24 mouse cellular contexts compared by ENCODE assay signal in the genomic region with DNA sequence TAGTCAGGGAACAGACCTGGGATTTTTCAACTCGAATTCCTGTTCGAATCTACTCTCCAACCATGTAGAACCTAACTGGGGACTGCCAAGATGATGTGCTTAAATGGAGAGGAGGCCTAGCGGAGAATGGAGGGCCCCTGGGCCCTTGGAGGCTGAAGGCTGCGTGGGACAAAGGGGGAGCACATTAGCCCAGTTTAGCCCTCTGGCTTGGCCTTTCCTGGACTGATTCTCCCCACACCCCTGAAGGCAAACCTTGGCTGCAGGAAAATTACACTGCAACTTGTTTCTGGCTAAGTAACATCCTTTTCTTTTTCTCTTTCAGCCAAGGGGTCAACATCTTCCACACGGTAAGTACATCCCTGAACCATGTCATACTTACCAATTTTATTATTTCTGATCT. TPM values are rescaled to one million over a fixed set of nuclear protein-coding genes. Genes with fewer than 3 reads are reported as not detected.
A peak's percentile ranks its signal among the peaks of the same experiment; 100 is the strongest.
DNase-seq lines count a peak whose midpoint lies in the region; ATAC-seq and TF ChIP-seq lines count a peak whose summit lies in the region.
"Had no signal": no experiment of that assay in that cellular context is flagged by ENCODE, and none has a peak within 500 bp of the region (broad histone marks: within the 10 kb centered on the region; RNA-seq: fewer than 3 reads in every experiment).

No protein-coding gene starts in this region.

- H3K4me1 ChIP-seq in cerebellum, adult 2 months (ENCODE audit: control insufficient read depth, insufficient read depth, low read length) = peaks cover 75% of the 10 kb centered on the region
- H3K4me1 ChIP-seq in liver, embryonic 11.5 days (replicated peaks; ENCODE audit: control insufficient read depth, insufficient read depth, low read length) = no peaks in the 10 kb centered on the region
- H3K4me1 ChIP-seq in liver, postnatal 0 days (ENCODE audit: insufficient read depth) = no peaks in the 10 kb centered on the region
- H3K4me1 ChIP-seq in stomach, postnatal 0 days (replicated peaks; ENCODE audit: control insufficient read depth, insufficient read depth) = no peaks in the 10 kb centered on the region

- no peak overlapping the region for H3K4me3 ChIP-seq in cerebellum, adult 2 months (replicated peaks; ENCODE audit: insufficient read depth, low read depth, low read length)
- no peak overlapping the region for H3K4me3 ChIP-seq in liver, embryonic 11.5 days (ENCODE audit: low read depth, low read length)
- H3K4me3 ChIP-seq in liver, postnatal 0 days (ENCODE audit: low read depth, low read length) = no peak overlapping the region
- no peak overlapping the region for H3K4me3 ChIP-seq in stomach, postnatal 0 days (ENCODE audit: low read depth, low read length)
- H3K4me3 ChIP-seq: embryonic facial prominence, embryonic 15.5 days; erythroblast, embryonic 14.5 days; forebrain, embryonic 10.5 days; gastrocnemius, adult 2 months; heart, embryonic 15.5 days; hindbrain, embryonic 10.5 days had no signal

- ATAC-seq in liver, embryonic 11.5 days (replicated peaks; ENCODE audit: low FRiP score) = no peak
- no peak for ATAC-seq in liver, postnatal 0 days
- ATAC-seq in stomach, postnatal 0 days (ENCODE audit: low FRiP score, low TSS enrichment) = no peak
- ATAC-seq: forebrain, embryonic 14.5 days; intestine, postnatal 0 days; Patski had no signal

- TF ChIP-seq CTCF in cerebellum, adult 2 months (IDR thresholded peaks at IDR 0.05; ENCODE audit: borderline replicate concordance, insufficient read depth, low read depth, low read length) = no peak
- no peak for TF ChIP-seq CTCF in liver, postnatal 0 days (IDR thresholded peaks at IDR 0.05; ENCODE audit: low read depth)
- TF ChIP-seq CTCF in stomach, postnatal 0 days (IDR thresholded peaks at IDR 0.05; ENCODE audit: low read depth) = no peak

- H3K27me3 ChIP-seq in cerebellum, adult 2 months (ENCODE audit: control insufficient read depth, insufficient read depth, low read length) = no peaks in the 10 kb centered on the region
- no peaks in the 10 kb centered on the region for H3K27me3 ChIP-seq in liver, embryonic 11.5 days (replicated peaks; ENCODE audit: control insufficient read depth, insufficient read depth, low read length)
- H3K27me3 ChIP-seq in liver, postnatal 0 days (ENCODE audit: insufficient read depth, low read length) = no peaks in the 10 kb centered on the region
- no peaks in the 10 kb centered on the region for H3K27me3 ChIP-seq in stomach, postnatal 0 days (ENCODE audit: control insufficient read depth, insufficient read depth, low read length)
- H3K27me3 ChIP-seq: CH12.LX; embryonic facial prominence, embryonic 15.5 days; heart, embryonic 15.5 days; Patski had no signal

- peak overlapping the region; percentile 51 for H3K27ac ChIP-seq in cerebellum, adult 2 months (ENCODE audit: insufficient read depth, low read length)
- H3K27ac ChIP-seq in liver, embryonic 11.5 days (ENCODE audit: low read depth, low read length) = no peak overlapping the region
- H3K27ac ChIP-seq in liver, postnatal 0 days (ENCODE audit: low read depth) = no peak overlapping the region
- no peak overlapping the region for H3K27ac ChIP-seq in stomach, postnatal 0 days (replicated peaks)
- H3K27ac ChIP-seq: embryonic facial prominence, embryonic 15.5 days; forebrain, embryonic 10.5 days; gastrocnemius, adult 2 months; heart, embryonic 15.5 days; hindbrain, embryonic 10.5 days; hindbrain, embryonic 14.5 days had no signal

- no peak overlapping the region for H3K4me2 ChIP-seq in liver, embryonic 11.5 days
- H3K4me2 ChIP-seq in liver, postnatal 0 days (ENCODE audit: low read depth, low read length) = no peak overlapping the region
- H3K4me2 ChIP-seq in stomach, postnatal 0 days (replicated peaks; ENCODE audit: low read depth) = no peak overlapping the region
- H3K4me2 ChIP-seq: embryonic facial prominence, embryonic 15.5 days; heart, embryonic 11.5 days; heart, embryonic 15.5 days; hindbrain, embryonic 14.5 days had no signal

- 0 out of 2 replicates have a peak, but pooled peaks cover 2% of the 10 kb centered on the region for H3K36me3 ChIP-seq in liver, embryonic 11.5 days (ENCODE audit: control insufficient read depth, insufficient read depth, low read length)
- peaks cover 25% of the 10 kb centered on the region for H3K36me3 ChIP-seq in liver, postnatal 0 days (replicated peaks; ENCODE audit: insufficient read depth, low read length)
- H3K36me3 ChIP-seq in stomach, postnatal 0 days (ENCODE audit: control insufficient read depth, insufficient read depth, low read length) = no peaks in the 10 kb centered on the region

- no peak overlapping the region for H3K9ac ChIP-seq in liver, embryonic 11.5 days (ENCODE audit: low read depth, low read length)
- H3K9ac ChIP-seq in liver, postnatal 0 days (replicated peaks) = no peak overlapping the region
- no peak overlapping the region for H3K9ac ChIP-seq in stomach, postnatal 0 days (ENCODE audit: low read length)
- H3K9ac ChIP-seq: embryonic facial prominence, embryonic 15.5 days; heart, embryonic 15.5 days; hindbrain, embryonic 14.5 days had no signal

- WGBS in cerebellum, adult 2 months = 89% methylated on average over 5 of the region's 5 CpGs
- 86% methylated on average over 5 of the region's 5 CpGs for WGBS in liver, embryonic 11.5 days
- WGBS in liver, postnatal 0 days (ENCODE audit: insufficient replicate concordance) = 88% methylated on average over 5 of the region's 5 CpGs
- WGBS in stomach, postnatal 0 days = 92% methylated on average over 5 of the region's 5 CpGs

- no peak for DNase-seq in cerebellum, adult 2 months
- DNase-seq in cerebellum, postnatal 10 days = no peak
- DNase-seq in heart, postnatal 4 days = peak; percentile 1
- DNase-seq in heart, adult 9 months (ENCODE audit: low spot score in 2 of 2) = no peak
- DNase-seq in liver, embryonic 11.5 days (ENCODE audit: low spot score) = peak; percentile 29
- no peak for DNase-seq in liver, postnatal 0 days
- peak; percentile 7 for DNase-seq in stomach, postnatal 0 days (ENCODE audit: low spot score)
- DNase-seq: adrenal gland, adult 2 months; adrenal gland, postnatal 25 days; embryo, embryonic 11 days; gastrocnemius, adult 2 months; gastrocnemius, postnatal 25 days; heart, postnatal 14 days had no signal

- TF ChIP-seq EP300 in liver, postnatal 0 days (IDR thresholded peaks at IDR 0.05; ENCODE audit: low read depth) = no peak
- no peak for TF ChIP-seq EP300 in stomach, postnatal 0 days (optimal IDR thresholded peaks at IDR 0.05)

- no peak for TF ChIP-seq POLR2A in cerebellum, adult 2 months (IDR thresholded peaks at IDR 0.05; ENCODE audit: borderline replicate concordance, insufficient read depth, low read length)

- H3K9me3 ChIP-seq in liver, embryonic 11.5 days (ENCODE audit: control insufficient read depth, low read length) = no peaks in the 10 kb centered on the region
- no peaks in the 10 kb centered on the region for H3K9me3 ChIP-seq in liver, postnatal 0 days (ENCODE audit: low read length)
- no peaks in the 10 kb centered on the region for H3K9me3 ChIP-seq in stomach, postnatal 0 days (ENCODE audit: control insufficient read depth, low read length)
- H3K9me3 ChIP-seq: embryonic facial prominence, embryonic 15.5 days; forebrain, embryonic 10.5 days; hindbrain, embryonic 10.5 days had no signal

RNA-seq across cellular contexts. Expression of gene Sirpa, which starts 28.2 kb away (rescaled TPM):
- 235 and 254 TPM in 2 replicates for polyA plus RNA-seq in cerebellum, adult 2 months (2012; rRNA removed)
- 10 to 100 TPM; 22.4 to 23.0 TPM for total RNA-seq in heart, postnatal 4 days (2021)
- 26.8 and 29.6 TPM in 2 replicates for polyA plus RNA-seq in liver, embryonic 11.5 days (2014; fragmentation: Nextera tagmentation; extraction: Ambion mirVana)
- polyA plus RNA-seq in liver, postnatal 0 days (2015; fragmentation: Nextera tagmentation; extraction: Ambion mirVana) = 26.9 and 28.1 TPM in 2 replicates
- polyA plus RNA-seq in stomach, postnatal 0 days (2015; fragmentation: Nextera tagmentation; extraction: Ambion mirVana) = 13.2 and 14.7 TPM in 2 replicates

Comparison
In these comparisons a context has a peak if more than half of its experiments do, and no peak if none do; other contexts are left out.
1. DNase-seq: peak in heart, postnatal 4 days (single experiment), liver, embryonic 11.5 days (single experiment) and stomach, postnatal 0 days (single experiment); none in cerebellum, adult 2 months (0 of 2), cerebellum, postnatal 10 days (0 of 2), heart, adult 9 months (0 of 2) and liver, postnatal 0 days (single experiment).